Mouse (Mus musculus) C2C12 (cell line): ENCODE data around the gene Gm49322. TPM values are rescaled to one million over a fixed set of nuclear protein-coding genes. Genes with fewer than 3 reads are reported as not detected.

Experiments used
- H3K27me3 ChIP-seq: one replicate; pipeline ENCODE4 v1.6.1; 2011; ENCODE audit not compliant: control insufficient read depth, insufficient read depth, insufficient read length
- H3K36me3 ChIP-seq: one replicate; pipeline ENCODE4 v1.6.1; 2011; ENCODE audit not compliant: control insufficient read depth, insufficient read depth
- H3K4me3 ChIP-seq: one replicate; pipeline ENCODE4 v1.5.1; 2011; ENCODE audit warnings: mild to moderate bottlenecking, control low read depth; ENCODE audit not compliant: poor library complexity, insufficient read depth, severe bottlenecking
- H3K79me2 ChIP-seq: one replicate; pipeline ENCODE4 v1.6.1; 2011; ENCODE audit not compliant: control insufficient read depth, insufficient read depth
- H3K79me3 ChIP-seq: one replicate; pipeline ENCODE4 v1.6.1; 2011; ENCODE audit warnings: low read depth, control low read depth
- H3ac ChIP-seq: one replicate; pipeline ENCODE3; 2011; ENCODE audit warnings: low read depth; ENCODE audit not compliant: control insufficient read depth, insufficient read length
- CEBPB ChIP-seq: IDR thresholded peaks from one replicate; pipeline ENCODE4 v1.6.1; 2011; ENCODE audit warnings: low read depth, mild to moderate bottlenecking, control low read depth, moderate library complexity
- CTCF ChIP-seq: IDR thresholded peaks from one replicate; pipeline ENCODE4 v1.5.1; 2011; ENCODE audit not compliant: control insufficient read depth, insufficient read depth, insufficient read length
- FOSL1 ChIP-seq: IDR thresholded peaks from one replicate; pipeline ENCODE4 v1.8.0; 2011; ENCODE audit warnings: mild to moderate bottlenecking, low read length; ENCODE audit not compliant: poor library complexity, insufficient read depth, severe bottlenecking
- MAX ChIP-seq: IDR thresholded peaks from one replicate; pipeline ENCODE4 v1.6.1; 2011; ENCODE audit warnings: mild to moderate bottlenecking, control low read depth
- MYOD1 ChIP-seq: IDR thresholded peaks from one replicate; pipeline ENCODE4 v1.6.1; 2011; ENCODE audit warnings: low read depth; ENCODE audit not compliant: control insufficient read depth, insufficient read length
- MYOG ChIP-seq: IDR thresholded peaks from one replicate; pipeline ENCODE4 v1.6.1; 2011; ENCODE audit not compliant: control insufficient read depth, insufficient read length; ENCODE audit errors: extremely low read depth
- USF1 ChIP-seq: IDR thresholded peaks from one replicate; pipeline ENCODE4 v1.6.1; 2011; ENCODE audit warnings: low read depth, mild to moderate bottlenecking, control low read depth, moderate library complexity
- polyA plus RNA-seq: library from polyadenylated mRNA; unstranded; fragments of >200 nt; fragmentation: generic; extraction: Trizol; gene quantifications from one replicate; pipeline ENCODE4 v1.2.1, GENCODE M21; 2012; ENCODE audit warnings: missing spikeins

Gm49322 gene
- polyA plus RNA-seq, 1 experiment: 1.0 TPM

- Histone ChIP-seq H3K79me3 (peaks cover 41% of the 10 kb centered on the region), H3K79me2 (peaks cover 61% of the 10 kb centered on the region), H3K27me3 (no peaks in the 10 kb centered on the region), H3K4me3 (no peak overlapping the region), H3ac (no peak overlapping the region), H3K36me3 (peaks cover 29% of the 10 kb centered on the region)
- TF ChIP-seq CEBPB (no peak), MYOD1 (no peak), MYOG (no peak), CTCF (no peak), FOSL1 (no peak), USF1 (no peak), MAX (no peak)
Observed at GRCm38 (mm10) chr10:80604988-80605387, 833 bp upstream of the Gm49322 start.

- TF ChIP-seq MYOD1: no peak
- no peak for TF ChIP-seq USF1
- no peak for TF ChIP-seq CTCF
- TF ChIP-seq MYOG: no peak
- Histone ChIP-seq H3K27me3 (no peaks in the 10 kb centered on the region), H3ac (no peak overlapping the region), H3K79me2 (peaks cover 61% of the 10 kb centered on the region), H3K79me3 (peaks cover 41% of the 10 kb centered on the region), H3K36me3 (peaks cover 29% of the 10 kb centered on the region), H3K4me3 (no peak overlapping the region)
Observed at GRCm38 (mm10) chr10:80606306-80606705, 485 bp downstream of the Gm49322 start.

GRCm38 (mm10) chr10:80606737-80607350 lies 1.0 kb downstream of the Gm49322 start:
- peaks cover 30% of the 10 kb centered on the region for H3K36me3 ChIP-seq
- H3K27me3 ChIP-seq: no peaks in the 10 kb centered on the region
- peaks cover 41% of the 10 kb centered on the region for H3K79me3 ChIP-seq
- no peak overlapping the region for H3ac ChIP-seq
- H3K4me3 ChIP-seq: no peak overlapping the region
- H3K79me2 ChIP-seq: peaks cover 61% of the 10 kb centered on the region
- TF ChIP-seq FOSL1: no peak
- no peak for TF ChIP-seq CTCF
- TF ChIP-seq MAX: no peak

- peaks cover 56% of the 10 kb centered on the region for H3K79me2 ChIP-seq
- peaks cover 38% of the 10 kb centered on the region for H3K79me3 ChIP-seq
- no peak overlapping the region for H3K4me3 ChIP-seq
- H3K27me3 ChIP-seq: no peaks in the 10 kb centered on the region
- H3ac ChIP-seq: no peak overlapping the region
- TF ChIP-seq MAX: no peak
- peaks cover 40% of the 10 kb centered on the region for H3K36me3 ChIP-seq
Observed at GRCm38 (mm10) chr10:80608435-80608834, 2.6 kb downstream of the Gm49322 start.

- H3K36me3 ChIP-seq: peaks cover 50% of the 10 kb centered on the region
- H3K79me2 ChIP-seq: peaks cover 46% of the 10 kb centered on the region
- no peak overlapping the region for H3ac ChIP-seq
- H3K27me3 ChIP-seq: no peaks in the 10 kb centered on the region
- TF ChIP-seq CTCF: no peak
- no peak for TF ChIP-seq USF1
- no peak for TF ChIP-seq MYOG
- no peak for TF ChIP-seq CEBPB
- TF ChIP-seq FOSL1: no peak
- no peak for TF ChIP-seq MAX
- no peak for TF ChIP-seq MYOD1
- H3K4me3 ChIP-seq: no peak overlapping the region
- peaks cover 28% of the 10 kb centered on the region for H3K79me3 ChIP-seq
Observed at GRCm38 (mm10) chr10:80609269-80609924, 3.6 kb downstream of the Gm49322 start.

- Histone ChIP-seq H3K27me3 (no peaks in the 10 kb centered on the region), H3K79me3 (peaks cover 19% of the 10 kb centered on the region), H3K4me3 (no peak overlapping the region), H3K79me2 (peaks cover 38% of the 10 kb centered on the region), H3ac (no peak overlapping the region), H3K36me3 (peaks cover 57% of the 10 kb centered on the region)
- TF ChIP-seq MYOD1 (no peak), USF1 (no peak), FOSL1 (no peak), MYOG (no peak), CEBPB (no peak), MAX (no peak), CTCF (no peak)
Observed at GRCm38 (mm10) chr10:80610116-80610785, 4.4 kb downstream of the Gm49322 start.
